Mouse (Mus musculus) mouse trophoblast stem cell (cell line): ENCODE results near the gene Gm49342.
"Not testable (repeated sequence)": the region's sequence is repeated elsewhere in the genome, so short reads cannot be mapped to it uniquely, and the experiment has no call there.

Experiments used
- in situ Hi-C, 2 experiments: fragments of 300-500 bp; cut with MseI, MboI; formaldehyde crosslinking; loops; 2 replicates in 1 of 2; 3 replicates in 1 of 2; pipeline ENCODE4 v1.15.1; 2025

Gm49342 gene

GRCm38 (mm10) chr14:50936649-50937048 lies 7.7 kb upstream of the Gm49342 start:
- in situ Hi-C loops, result no loop called here

DNA sequence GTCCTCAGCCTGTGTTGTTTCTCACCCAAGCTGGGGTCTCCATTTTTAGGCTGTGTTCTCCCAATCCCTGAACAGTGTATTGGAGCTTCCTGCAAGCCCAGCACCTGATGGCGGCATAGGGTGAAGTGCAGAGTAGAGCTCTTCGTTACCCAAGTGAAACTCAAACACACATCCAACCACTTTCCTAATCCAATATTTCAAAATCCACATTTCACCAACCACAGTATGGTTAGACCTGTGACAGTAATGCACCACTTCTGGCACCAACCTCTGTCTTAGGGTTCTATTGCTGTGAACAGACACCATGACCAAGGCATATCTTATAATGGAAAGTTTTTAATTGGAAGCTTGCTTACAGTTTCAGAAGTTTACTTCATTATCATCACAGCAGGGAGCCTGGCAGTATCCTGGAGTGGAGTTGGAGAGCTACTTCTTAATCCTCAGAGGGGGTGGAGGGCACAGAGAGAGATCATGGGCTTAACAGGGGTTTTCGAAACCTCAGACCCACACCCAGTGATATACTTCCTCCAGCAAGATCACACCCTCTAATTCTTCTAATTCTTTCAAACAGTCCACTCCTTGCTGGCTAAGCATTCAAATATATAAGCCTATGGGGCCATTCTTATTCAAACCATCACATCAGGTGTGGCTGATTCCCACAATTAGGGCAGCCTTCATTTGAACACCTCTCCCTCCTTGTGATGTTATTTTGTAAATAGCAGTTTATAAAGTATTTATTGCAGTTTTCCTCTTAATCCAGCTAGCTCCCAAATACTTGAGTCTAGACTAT lies 6.0 kb upstream of the Gm49342 start:
- in situ Hi-C loops, result no loop called here

DNA sequence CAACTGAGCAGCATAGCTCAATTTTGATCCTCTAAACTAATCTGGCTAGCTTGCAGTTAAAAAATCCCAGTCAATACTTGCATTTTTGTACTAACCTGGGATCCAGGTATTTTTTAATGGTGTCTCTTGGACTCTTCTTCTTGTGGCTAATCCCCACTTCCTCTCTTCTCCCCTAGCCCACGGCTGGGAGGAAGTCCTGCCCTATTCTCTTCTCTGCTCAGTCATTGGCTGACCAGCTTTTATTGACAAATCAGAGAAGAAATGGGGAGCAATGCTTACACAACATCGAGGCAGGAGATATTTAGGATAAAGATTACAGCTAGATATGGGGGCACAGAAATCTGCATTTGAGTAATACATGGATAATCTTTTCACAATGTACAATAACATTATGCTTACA lies 5.4 kb upstream of the Gm49342 start:
- in situ Hi-C loops, result no loop called here

DNA sequence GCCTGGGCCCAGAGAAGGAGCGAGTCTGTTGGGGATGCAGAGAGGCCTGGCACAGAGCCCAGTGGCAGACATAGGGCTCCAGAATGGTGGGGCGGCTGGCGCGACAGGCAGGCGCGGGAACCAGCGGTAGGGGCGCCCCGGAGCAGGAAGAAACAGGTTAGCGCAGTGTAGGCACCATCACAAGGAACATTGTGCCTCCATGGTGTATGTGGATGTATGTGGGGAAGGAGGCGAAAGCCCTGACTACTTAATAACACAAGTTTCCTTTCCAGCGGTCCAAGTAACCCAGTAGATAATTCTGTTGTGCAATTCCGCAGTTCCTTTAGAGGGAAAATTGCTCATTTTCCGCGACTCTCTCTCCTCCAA lies 334 bp downstream of the Gm49342 start:
- in situ Hi-C loops, result not testable (repeated sequence)

GRCm38 (mm10) chr14:50945081-50945480 lies 764 bp downstream of the Gm49342 start:
- in situ Hi-C loops, result not testable (repeated sequence)

DNA sequence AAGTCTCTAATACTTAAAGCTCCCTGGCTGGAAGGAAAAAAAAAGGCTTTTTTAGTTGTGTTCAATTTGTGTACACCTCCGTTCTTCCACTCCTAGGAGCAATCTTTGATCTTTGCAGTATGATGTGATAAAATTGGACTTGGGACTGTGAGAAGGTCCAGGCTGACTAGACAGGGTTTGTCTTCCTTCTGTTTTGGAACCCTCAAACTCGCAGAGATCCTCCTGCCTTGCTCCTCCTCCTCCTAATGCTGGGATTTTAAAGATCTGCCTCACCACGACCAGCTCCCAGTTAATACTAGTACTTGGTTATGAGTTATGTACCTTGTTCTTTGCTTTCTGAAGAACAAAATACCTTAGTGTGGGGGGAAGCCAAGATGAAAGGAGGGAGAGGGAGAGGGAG lies 1.2 kb downstream of the Gm49342 start:
- in situ Hi-C loops, result not testable (repeated sequence)

DNA sequence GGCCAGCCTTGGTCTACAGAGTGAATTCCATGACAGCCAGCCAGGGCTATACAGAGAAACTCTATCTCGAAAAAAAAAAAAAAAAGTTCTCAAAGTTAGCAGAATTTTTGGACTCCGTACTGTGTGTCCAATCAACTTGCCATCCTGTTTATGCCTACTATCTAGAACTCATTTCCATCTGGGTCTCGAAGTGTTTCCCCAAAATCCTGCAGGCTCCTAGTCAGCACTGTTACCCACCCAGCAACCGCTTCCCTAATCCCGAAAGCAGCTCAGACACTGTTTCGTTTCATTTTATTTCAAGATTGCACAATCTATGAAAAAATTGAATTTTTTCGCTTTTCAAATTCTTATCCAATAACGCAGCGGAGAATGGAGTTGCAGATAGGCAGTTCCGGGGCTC lies 11.2 kb downstream of the Gm49342 start:
- in situ Hi-C loops, result no loop called here

DNA sequence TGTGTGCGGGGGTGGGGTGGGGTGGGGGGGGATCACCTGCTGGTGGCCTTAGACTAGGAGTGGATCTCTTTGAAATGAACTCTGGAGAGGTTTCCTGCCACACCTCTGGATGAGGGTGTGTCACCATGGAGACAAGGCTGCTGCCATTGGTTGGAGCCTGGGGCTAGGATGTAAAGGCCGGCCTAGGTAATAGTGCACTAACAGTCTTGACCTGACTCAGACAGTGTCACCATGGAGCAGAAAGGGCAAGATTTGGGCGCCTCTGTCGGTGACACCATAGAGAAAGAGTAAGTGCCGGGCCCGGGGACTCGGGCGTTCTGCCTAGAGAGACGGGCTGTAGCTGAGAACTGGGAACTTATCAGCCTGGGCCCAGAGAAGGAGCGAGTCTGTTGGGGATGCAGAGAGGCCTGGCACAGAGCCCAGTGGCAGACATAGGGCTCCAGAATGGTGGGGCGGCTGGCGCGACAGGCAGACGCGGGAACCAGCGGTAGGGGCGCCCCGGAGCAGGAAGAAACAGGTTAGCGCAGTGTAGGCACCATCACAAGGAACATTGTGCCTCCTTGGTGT lies 11.7 kb downstream of the Gm49342 start, which contains the start of gene Pnp2:
Gene Pnp2 (plus strand): TSS at position 51 of the 567 bp plus-strand sequence.
- in situ Hi-C loops, result not testable (repeated sequence)

DNA sequence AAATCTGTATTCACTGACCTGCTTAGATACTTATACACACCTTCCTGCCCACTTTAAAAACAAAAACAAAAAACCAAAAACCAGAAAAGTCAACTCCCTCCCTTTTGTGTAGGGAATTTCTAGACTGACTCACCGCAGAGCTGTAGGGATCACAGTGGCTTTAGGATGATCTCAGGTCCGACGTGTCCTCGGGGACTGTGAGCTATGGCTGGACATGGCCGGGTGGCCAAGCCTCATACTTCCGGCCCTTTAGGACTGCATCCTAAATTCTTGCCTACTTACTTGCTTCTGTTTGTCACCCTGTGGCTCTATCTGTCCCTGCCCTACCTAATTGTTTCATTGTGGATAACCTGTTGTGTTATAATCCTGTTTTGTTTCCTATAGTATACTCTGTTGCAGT lies 12.4 kb downstream of the Gm49342 start:
- in situ Hi-C loops, result not testable (repeated sequence)

DNA sequence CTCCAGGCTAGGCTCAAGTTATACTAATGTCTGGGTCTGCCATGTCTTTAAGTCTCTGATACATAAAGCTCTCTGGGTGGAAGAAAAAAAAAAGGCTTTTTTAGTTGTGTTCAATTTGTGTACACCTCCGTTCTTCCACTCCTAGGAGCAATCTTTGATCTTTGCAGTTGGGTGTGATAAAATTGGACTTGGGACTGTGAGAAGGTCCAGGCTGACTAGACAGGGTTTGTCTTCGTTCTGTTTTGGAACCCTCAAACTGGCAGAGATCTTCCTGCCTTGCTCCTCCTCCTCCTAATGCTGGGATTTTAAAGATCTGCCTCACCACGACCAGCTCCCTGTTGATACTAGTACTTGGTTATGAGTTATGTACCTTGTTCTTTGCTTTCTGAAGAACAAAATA lies 12.8 kb downstream of the Gm49342 start:
- in situ Hi-C loops, result not testable (repeated sequence)

- in situ Hi-C loops, result not testable (repeated sequence)
These were observed 14.1 kb downstream of the Gm49342 start for GRCm38 (mm10) chr14:50958289-50958995.

GRCm38 (mm10) chr14:50968216-50968980 lies 24.1 kb downstream of the Gm49342 start:
- in situ Hi-C loops, result no loop called here

- in situ Hi-C loops, result no loop called here
These were observed 24.7 kb downstream of the Gm49342 start for GRCm38 (mm10) chr14:50969041-50969440.

DNA sequence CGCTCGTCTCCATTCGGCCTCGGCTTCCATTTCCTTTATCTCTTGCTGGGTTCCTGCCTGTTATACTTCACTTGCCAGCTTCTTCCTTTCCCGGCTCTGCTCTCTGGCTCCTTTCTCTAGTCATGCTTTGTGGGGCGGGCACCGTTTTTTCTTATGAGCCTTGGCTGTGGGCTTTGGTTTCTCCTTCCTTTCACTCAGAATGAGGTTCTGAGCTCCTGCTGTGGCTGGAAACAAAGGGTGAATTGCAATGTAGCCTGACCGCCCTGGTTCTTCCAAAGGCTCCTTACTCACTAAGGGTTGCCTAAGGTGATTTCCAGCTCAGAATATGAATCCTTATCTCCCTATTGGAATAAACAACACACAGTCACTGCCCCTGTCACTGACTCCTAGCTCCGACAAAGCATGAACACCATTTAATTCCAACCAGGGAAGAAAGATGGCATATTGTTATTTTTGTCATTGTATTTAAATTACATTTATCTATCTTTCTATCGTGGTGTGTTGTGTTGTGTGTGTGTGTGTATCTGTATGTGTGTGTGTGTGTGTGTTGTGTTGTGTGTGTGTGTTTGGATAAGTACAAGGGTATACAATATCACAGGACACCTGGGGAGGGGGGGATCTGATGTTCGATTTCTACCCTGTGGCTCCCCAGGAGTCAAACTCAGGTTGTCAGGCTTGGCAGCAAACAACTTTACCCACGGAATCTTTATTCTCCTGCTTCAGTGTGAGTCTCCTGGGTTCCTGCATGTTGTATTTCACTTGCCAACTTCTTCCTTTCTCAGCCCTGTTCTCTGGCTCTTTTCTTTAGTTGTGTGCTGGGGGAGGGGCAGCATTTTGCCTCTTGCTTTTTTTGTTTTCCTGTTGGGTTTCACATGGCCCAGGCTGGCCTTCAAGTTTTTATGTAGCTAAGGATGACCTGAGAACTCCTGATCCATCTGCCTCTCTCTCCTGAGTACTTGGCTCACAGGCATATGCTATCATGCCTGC lies 25.5 kb downstream of the Gm49342 start:
- in situ Hi-C loops, result no loop called here

DNA sequence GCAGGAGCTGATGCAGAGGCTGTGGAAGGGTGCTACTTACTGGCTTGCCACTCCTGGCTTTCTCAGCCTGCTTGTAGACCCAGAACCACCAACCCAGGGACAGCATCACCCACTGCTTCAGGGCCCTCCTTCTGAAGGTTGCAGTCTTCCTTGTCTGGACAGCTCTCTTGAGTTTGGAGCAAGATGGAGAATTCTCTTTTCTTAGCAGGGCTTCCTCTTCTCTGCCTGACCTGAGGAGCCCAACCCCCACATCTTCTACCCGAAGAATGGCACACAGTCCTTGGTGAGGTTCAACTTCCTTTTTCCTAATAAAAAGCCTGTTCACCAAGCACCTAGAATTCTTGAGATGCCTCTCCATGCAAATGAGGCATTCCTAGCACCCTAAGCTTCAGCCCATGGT lies 26.5 kb downstream of the Gm49342 start:
- in situ Hi-C loops, result no loop called here

- in situ Hi-C loops, result not testable (repeated sequence)
These were observed 28.7 kb downstream of the Gm49342 start for GRCm38 (mm10) chr14:50973054-50973453.

DNA sequence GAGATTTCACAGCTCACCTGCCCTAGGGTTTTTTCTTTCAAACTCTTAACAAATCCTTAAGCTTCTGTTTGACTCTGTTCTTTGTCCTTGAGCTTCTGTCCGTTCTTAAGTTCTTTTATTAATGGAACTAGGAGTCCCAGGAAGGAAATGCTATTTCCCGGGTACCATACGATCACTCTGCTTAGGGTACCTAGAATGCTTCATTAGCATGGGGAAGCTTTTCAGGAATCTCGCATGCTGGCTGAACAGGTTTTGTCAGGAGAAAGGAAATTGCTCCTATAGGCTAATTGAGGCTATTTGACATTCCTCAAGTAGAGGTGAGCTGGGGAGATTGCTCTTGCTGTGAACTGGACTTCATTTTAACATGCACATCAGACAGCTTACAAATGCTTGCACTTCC lies 29.4 kb downstream of the Gm49342 start:
- in situ Hi-C loops, result no loop called here

GRCm38 (mm10) chr14:50975001-50975400 lies 30.7 kb downstream of the Gm49342 start:
- in situ Hi-C loops, result no loop called here

GRCm38 (mm10) chr14:50976674-50977073 lies 32.4 kb downstream of the Gm49342 start:
- in situ Hi-C loops, result no loop called here

DNA sequence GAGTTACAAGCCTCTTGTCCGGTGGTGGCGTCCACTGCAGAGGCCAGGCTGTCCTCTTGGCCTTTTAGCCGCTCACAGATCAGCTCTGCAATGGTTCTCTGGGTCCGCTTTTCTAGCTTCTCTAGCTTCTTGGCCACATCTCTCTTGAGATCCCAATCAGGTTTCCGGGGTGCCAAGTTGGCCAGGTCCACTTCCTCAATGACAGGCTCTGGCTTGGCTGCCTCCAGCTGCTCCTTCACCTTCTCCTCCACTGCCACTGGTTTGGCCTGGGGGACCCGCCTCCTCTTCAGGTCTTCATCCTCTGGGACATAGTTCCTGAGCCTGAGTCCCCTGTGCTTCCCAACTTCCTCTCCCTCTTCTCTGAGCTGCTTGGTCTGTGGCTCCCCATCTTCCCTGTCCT lies 34.1 kb downstream of the Gm49342 start:
- in situ Hi-C loops, result not testable (repeated sequence)

DNA sequence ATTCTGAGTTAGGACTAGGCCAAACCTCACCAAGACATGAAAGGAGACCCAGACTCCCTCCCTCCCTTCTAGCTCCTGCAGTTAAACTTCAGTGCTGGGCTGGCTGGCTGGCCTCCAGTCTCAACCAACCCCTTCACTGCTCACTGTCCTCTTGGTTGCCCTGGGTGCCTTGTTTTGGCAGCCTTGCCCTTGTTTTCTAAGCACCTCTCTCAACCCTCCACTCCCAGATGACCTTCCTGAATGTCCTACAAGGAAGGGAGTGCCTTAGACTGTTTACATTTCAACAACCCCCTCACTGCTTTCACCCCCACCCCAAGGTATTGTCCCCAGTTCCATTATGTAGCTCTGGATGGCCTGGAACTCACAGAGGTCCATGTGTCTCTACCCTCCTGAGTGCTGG lies 35.3 kb downstream of the Gm49342 start:
- in situ Hi-C loops, result no loop called here
